Mouse (Mus musculus) G1E (cell line): Measurements from ENCODE around the gene Tcam1. TPM values are rescaled to one million over a fixed set of nuclear protein-coding genes. Genes with fewer than 3 reads are reported as not detected.

Experiments
- ATAC-seq: 2 replicates; pipeline ENCODE4 v1.8.0; 2016; ENCODE audit warnings: mild to moderate bottlenecking; ENCODE audit not compliant: insufficient number of reproducible peaks, poor library complexity, low FRiP score, severe bottlenecking; ENCODE audit errors: extremely low read depth
- DNase-seq: peaks from one replicate; pipeline ENCODE4 v3.0.0; 2012; ENCODE audit warnings: low spot score
- H3K27me3 ChIP-seq: 2 replicates; pipeline ENCODE4 v1.6.1; 2012; ENCODE audit warnings: mild to moderate bottlenecking, low read length, inconsistent platforms; ENCODE audit not compliant: insufficient read depth
- H3K36me3 ChIP-seq: replicated peaks from 2 replicates; pipeline ENCODE3; 2012; ENCODE audit warnings: mild to moderate bottlenecking, inconsistent platforms
- H3K4me1 ChIP-seq: 2 replicates; pipeline ENCODE4 v1.6.1; 2012; ENCODE audit warnings: low read depth, low read length, inconsistent platforms, mixed read lengths; ENCODE audit not compliant: insufficient read depth
- H3K4me3 ChIP-seq: 2 replicates; pipeline ENCODE4 v1.5.1; 2012; ENCODE audit warnings: low read depth, mild to moderate bottlenecking, inconsistent platforms, low read length, moderate library complexity, mixed read lengths
- H3K9me3 ChIP-seq: replicated peaks from 2 replicates; pipeline ENCODE4 v1.6.1; 2012; ENCODE audit warnings: inconsistent platforms
- CTCF ChIP-seq: IDR thresholded peaks from 2 replicates; pipeline ENCODE4 v1.5.1; 2012; ENCODE audit warnings: low read depth, low read length, inconsistent platforms, mixed read lengths
- GATA1 ChIP-seq: IDR thresholded peaks from 2 replicates; pipeline ENCODE4 v1.6.1; 2012; ENCODE audit warnings: borderline replicate concordance, low read length, inconsistent platforms, mixed read lengths
- GATA2 ChIP-seq: IDR thresholded peaks from 2 replicates; pipeline ENCODE4 v1.6.1; 2012; ENCODE audit warnings: low read depth, low read length, inconsistent platforms, borderline replicate concordance
- POLR2AphosphoS5 ChIP-seq: IDR thresholded peaks from 2 replicates; pipeline ENCODE4 v1.6.1; 2012; ENCODE audit warnings: low read depth, low read length, inconsistent platforms; ENCODE audit not compliant: insufficient replicate concordance
- TAL1 ChIP-seq: conservative IDR thresholded peaks from 2 replicates; pipeline ENCODE4 v1.6.1; 2012; ENCODE audit warnings: low read depth, low read length, inconsistent platforms, mixed read lengths
- polyA plus RNA-seq: library from polyadenylated mRNA; stranded (reverse); fragments of >175 nt; gene quantifications from 2 replicates; pipeline ENCODE4 v1.2.3, GENCODE M21; 2012
- total RNA-seq, 2 experiments: library from RNA; stranded (forward) in 1 of 2; stranded (reverse) in 1 of 2; fragments of 200-1000 nt in 1 of 2; fragments of >200 nt in 1 of 2; fragmentation: Nextera tagmentation in 1 of 2; gene quantifications; 2 replicates each; pipeline ENCODE4 v1.2.3; 2014 to 2017

Tcam1 gene
- total and polyA plus RNA-seq, 3 experiments = 0.01 TPM; not detected in 2

- Histone ChIP-seq H3K36me3 (no peaks in the 10 kb centered on the region), H3K4me1 (peaks cover 6% of the 10 kb centered on the region; the same call in 1 of the 2 replicates), H3K27me3 (peaks cover 55% of the 10 kb centered on the region), H3K9me3 (no peaks in the 10 kb centered on the region), H3K4me3 (no peak overlapping the region)
- DNase-seq = no peak
- TF ChIP-seq GATA1 = no peak
- no peak for ATAC-seq
Measured at GRCm38 (mm10) chr11:106318406-106319366, 42.2 kb downstream of the Tcam1 start.

- peaks cover 57% of the 10 kb centered on the region for H3K27me3 ChIP-seq
- ATAC-seq = no peak
Measured at GRCm38 (mm10) chr11:106324858-106325257, 48.4 kb downstream of the Tcam1 start.

GRCm38 (mm10) chr11:106325566-106326206, 49.2 kb downstream of the Tcam1 start:
- no peak overlapping the region for H3K4me3 ChIP-seq
- no peaks in the 10 kb centered on the region for H3K9me3 ChIP-seq
- no peaks in the 10 kb centered on the region for H3K36me3 ChIP-seq
- DNase-seq = peak; percentile 26
- H3K27me3 ChIP-seq = peaks cover 53% of the 10 kb centered on the region
- TF ChIP-seq TAL1 (no peak), GATA2 (no peak), CTCF (no peak), GATA1 (no peak), POLR2AphosphoS5 (no peak)
- H3K4me1 ChIP-seq = peaks cover 7% of the 10 kb centered on the region
- no peak for ATAC-seq

More at GRCm38 (mm10) chr11:106324858-106325257, 48.4 kb downstream of the Tcam1 start:
- no peak for DNase-seq
- no peaks in the 10 kb centered on the region for H3K9me3 ChIP-seq
- no peak for TF ChIP-seq POLR2AphosphoS5
- TF ChIP-seq GATA2 = no peak
- no peak for TF ChIP-seq GATA1
- TF ChIP-seq TAL1 = no peak
- no peak for TF ChIP-seq CTCF
- peaks cover 7% of the 10 kb centered on the region for H3K4me1 ChIP-seq
- H3K4me3 ChIP-seq = no peak overlapping the region
- H3K36me3 ChIP-seq = no peaks in the 10 kb centered on the region

- DNase-seq = no peak
- Histone ChIP-seq H3K27me3 (peaks cover 50% of the 10 kb centered on the region), H3K4me3 (no peak overlapping the region), H3K9me3 (no peaks in the 10 kb centered on the region), H3K36me3 (no peaks in the 10 kb centered on the region), H3K4me1 (peaks cover 7% of the 10 kb centered on the region)
- TF ChIP-seq GATA1 (no peak), TAL1 (no peak), POLR2AphosphoS5 (no peak), CTCF (no peak), GATA2 (no peak)
- no peak for ATAC-seq
Measured at GRCm38 (mm10) chr11:106326475-106326874, 50.0 kb downstream of the Tcam1 start.

GRCm38 (mm10) chr11:106328521-106328920, 52.0 kb downstream of the Tcam1 start:
- Histone ChIP-seq H3K36me3 (no peaks in the 10 kb centered on the region), H3K9me3 (no peaks in the 10 kb centered on the region), H3K27me3 (peaks cover 45% of the 10 kb centered on the region), H3K4me3 (no peak overlapping the region), H3K4me1 (peaks cover 7% of the 10 kb centered on the region)
- no peak for ATAC-seq
- no peak for DNase-seq
- TF ChIP-seq GATA2 (no peak), TAL1 (no peak), GATA1 (no peak), POLR2AphosphoS5 (no peak), CTCF (no peak)

GRCm38 (mm10) chr11:106329128-106329527, 52.7 kb downstream of the Tcam1 start:
- Histone ChIP-seq H3K36me3 (no peaks in the 10 kb centered on the region), H3K4me1 (peaks cover 7% of the 10 kb centered on the region), H3K27me3 (peaks cover 42% of the 10 kb centered on the region), H3K4me3 (no peak overlapping the region), H3K9me3 (no peaks in the 10 kb centered on the region)
- TF ChIP-seq POLR2AphosphoS5 (no peak), GATA2 (no peak), GATA1 (no peak), TAL1 (no peak), CTCF (no peak)
- DNase-seq = no peak
- ATAC-seq = no peak
